Mouse (Mus musculus): ENCODE measurements around the gene 2810408A11Rik. TPM values are rescaled to one million over a fixed set of nuclear protein-coding genes. Genes with fewer than 3 reads are reported as not detected.

Gene 2810408A11Rik
- polyA plus RNA-seq, 1 experiment = not detected

- Histone ChIP-seq H3K4me1 (ENCODE audit: control insufficient read depth, insufficient read depth, low read length) (peaks cover 15% of the 10 kb centered on the region), H3K4me3 (ENCODE audit: insufficient read depth, low read depth, low read length) (no peak overlapping the region), H3K27ac (ENCODE audit: insufficient read depth, low read depth, low read length) (no peak overlapping the region)
- no peak for TF ChIP-seq POLR2A (IDR thresholded peaks at IDR 0.05; ENCODE audit: insufficient read depth, low read depth, low read length)
- 95% methylated on average over 17 of the region's 17 CpGs for WGBS
These were observed 38.9 kb upstream of the 2810408A11Rik start for GRCm38 (mm10) chr11:69939731-69940130.

GRCm38 (mm10) chr11:69939181-69939580 is 38.4 kb upstream of the 2810408A11Rik start:
- 76% methylated on average over 5 of the region's 5 CpGs for WGBS
- no peak overlapping the region for H3K4me3 ChIP-seq (ENCODE audit: insufficient read depth, low read depth, low read length)
- H3K4me1 ChIP-seq (ENCODE audit: control insufficient read depth, insufficient read depth, low read length) = peaks cover 17% of the 10 kb centered on the region
- no peak for TF ChIP-seq CTCF (IDR thresholded peaks at IDR 0.05; ENCODE audit: insufficient read depth, low read depth, low read length)
- no peak for TF ChIP-seq POLR2A (IDR thresholded peaks at IDR 0.05; ENCODE audit: insufficient read depth, low read depth, low read length)
- no peak overlapping the region for H3K27ac ChIP-seq (ENCODE audit: insufficient read depth, low read depth, low read length)

- WGBS = 49% methylated on average over 9 of the region's 9 CpGs
- Histone ChIP-seq H3K4me1 (ENCODE audit: control insufficient read depth, insufficient read depth, low read length) (peaks cover 17% of the 10 kb centered on the region), H3K27ac (ENCODE audit: insufficient read depth, low read depth, low read length) (no peak overlapping the region), H3K4me3 (ENCODE audit: insufficient read depth, low read depth, low read length) (no peak overlapping the region)
- TF ChIP-seq POLR2A (IDR thresholded peaks at IDR 0.05; ENCODE audit: insufficient read depth, low read depth, low read length) (no peak), CTCF (IDR thresholded peaks at IDR 0.05; ENCODE audit: insufficient read depth, low read depth, low read length) (no peak)
These were observed 37.7 kb upstream of the 2810408A11Rik start for GRCm38 (mm10) chr11:69938401-69938979.

GRCm38 (mm10) chr11:69937834-69938233 is 37.0 kb upstream of the 2810408A11Rik start:
- 77% methylated on average over 5 of the region's 5 CpGs for WGBS
- Histone ChIP-seq H3K27ac (ENCODE audit: insufficient read depth, low read depth, low read length) (no peak overlapping the region), H3K4me3 (ENCODE audit: insufficient read depth, low read depth, low read length) (no peak overlapping the region), H3K4me1 (ENCODE audit: control insufficient read depth, insufficient read depth, low read length) (peaks cover 17% of the 10 kb centered on the region)
- TF ChIP-seq CTCF (IDR thresholded peaks at IDR 0.05; ENCODE audit: insufficient read depth, low read depth, low read length) = no peak
- TF ChIP-seq POLR2A (IDR thresholded peaks at IDR 0.05; ENCODE audit: insufficient read depth, low read depth, low read length) = no peak

- no peak overlapping the region for H3K27ac ChIP-seq (ENCODE audit: insufficient read depth, low read depth, low read length)
- 41% methylated on average over 4 of the region's 4 CpGs for WGBS
- TF ChIP-seq POLR2A (IDR thresholded peaks at IDR 0.05; ENCODE audit: insufficient read depth, low read depth, low read length) = no peak
- TF ChIP-seq CTCF (IDR thresholded peaks at IDR 0.05; ENCODE audit: insufficient read depth, low read depth, low read length) = no peak
- peaks cover 17% of the 10 kb centered on the region for H3K4me1 ChIP-seq (ENCODE audit: control insufficient read depth, insufficient read depth, low read length)
- no peak overlapping the region for H3K4me3 ChIP-seq (ENCODE audit: insufficient read depth, low read depth, low read length)
These were observed 36.6 kb upstream of the 2810408A11Rik start for GRCm38 (mm10) chr11:69937385-69937784.

GRCm38 (mm10) chr11:69936714-69937347 is 36.0 kb upstream of the 2810408A11Rik start:
- peaks cover 17% of the 10 kb centered on the region for H3K4me1 ChIP-seq (ENCODE audit: control insufficient read depth, insufficient read depth, low read length)
- WGBS = 36% methylated on average over 9 of the region's 9 CpGs
- TF ChIP-seq CTCF (IDR thresholded peaks at IDR 0.05; ENCODE audit: insufficient read depth, low read depth, low read length) = no peak
- no peak for TF ChIP-seq POLR2A (IDR thresholded peaks at IDR 0.05; ENCODE audit: insufficient read depth, low read depth, low read length)
- no peak overlapping the region for H3K27ac ChIP-seq (ENCODE audit: insufficient read depth, low read depth, low read length)
- H3K4me3 ChIP-seq (ENCODE audit: insufficient read depth, low read depth, low read length) = no peak overlapping the region

GRCm38 (mm10) chr11:69936156-69936555 is 35.4 kb upstream of the 2810408A11Rik start:
- Histone ChIP-seq H3K27ac (ENCODE audit: insufficient read depth, low read depth, low read length) (no peak overlapping the region), H3K4me1 (ENCODE audit: control insufficient read depth, insufficient read depth, low read length) (peaks cover 17% of the 10 kb centered on the region), H3K4me3 (ENCODE audit: insufficient read depth, low read depth, low read length) (peak overlapping the region; percentile 48)
- WGBS = 1% methylated on average over 30 of the region's 30 CpGs
- TF ChIP-seq CTCF (IDR thresholded peaks at IDR 0.05; ENCODE audit: insufficient read depth, low read depth, low read length) (no peak), POLR2A (IDR thresholded peaks at IDR 0.05; ENCODE audit: insufficient read depth, low read depth, low read length) (no peak)

GRCm38 (mm10) chr11:69935137-69935879 is 34.5 kb upstream of the 2810408A11Rik start, which contains the start of gene Ybx2:
Gene Ybx2 (plus strand): TSS chr11:69935796.
- peaks cover 17% of the 10 kb centered on the region for H3K4me1 ChIP-seq (ENCODE audit: control insufficient read depth, insufficient read depth, low read length)
- no peak within 1 kb of the TSS for H3K27ac ChIP-seq (ENCODE audit: insufficient read depth, low read depth, low read length)
- WGBS = 2% methylated on average over 62 of the region's 62 CpGs
- no peak for TF ChIP-seq POLR2A (IDR thresholded peaks at IDR 0.05; ENCODE audit: insufficient read depth, low read depth, low read length)
- no peak for TF ChIP-seq CTCF (IDR thresholded peaks at IDR 0.05; ENCODE audit: insufficient read depth, low read depth, low read length)
- peak within 1 kb of the TSS; percentile 48 for H3K4me3 ChIP-seq (ENCODE audit: insufficient read depth, low read depth, low read length)

GRCm38 (mm10) chr11:69934681-69935080 is 33.9 kb upstream of the 2810408A11Rik start:
- H3K27ac ChIP-seq (ENCODE audit: insufficient read depth, low read depth, low read length) = no peak overlapping the region
- no peak for TF ChIP-seq CTCF (IDR thresholded peaks at IDR 0.05; ENCODE audit: insufficient read depth, low read depth, low read length)
- TF ChIP-seq POLR2A (IDR thresholded peaks at IDR 0.05; ENCODE audit: insufficient read depth, low read depth, low read length) = no peak
- no peak overlapping the region for H3K4me3 ChIP-seq (ENCODE audit: insufficient read depth, low read depth, low read length)
- 14% methylated on average over 6 of the region's 6 CpGs for WGBS
- peaks cover 17% of the 10 kb centered on the region for H3K4me1 ChIP-seq (ENCODE audit: control insufficient read depth, insufficient read depth, low read length)

Measured in olfactory bulb, adult 2 months (tissue).